Mouse (Mus musculus) heart, adult 2 months (tissue): ENCODE results near the gene Stard13. TPM values are rescaled to one million over a fixed set of nuclear protein-coding genes. Genes with fewer than 3 reads are reported as not detected.
A peak's percentile ranks its signal among the peaks of the same experiment; 100 is the strongest.

ENCODE experiments used
- DNase-seq, 2 experiments: peaks; one replicate each; pipeline ENCODE4 v3.0.0; 2021
- H3K27ac ChIP-seq: fragments of 200-600 bp; 2 replicates; pipeline ENCODE4 v1.8.1; 2022
- H3K27me3 ChIP-seq: fragments of 200-500 bp; 2 replicates; pipeline ENCODE4 v1.6.1; 2012; ENCODE audit warnings: mild to moderate bottlenecking, low read length, inconsistent platforms, mixed read lengths; ENCODE audit not compliant: control insufficient read depth, insufficient read depth
- H3K36me3 ChIP-seq: fragments of 200-500 bp; 2 replicates; pipeline ENCODE4 v1.6.1; 2012; ENCODE audit warnings: low read length, inconsistent platforms; ENCODE audit not compliant: control insufficient read depth, insufficient read depth
- H3K4me1 ChIP-seq: fragments of 200-500 bp; 2 replicates; pipeline ENCODE4 v1.6.1; 2011; ENCODE audit warnings: low read length; ENCODE audit not compliant: control insufficient read depth, insufficient read depth
- H3K4me3 ChIP-seq: fragments of 200-600 bp; 2 replicates; pipeline ENCODE4 v1.8.1; 2022
- H3K79me2 ChIP-seq: fragments of 200-500 bp; replicated peaks from 2 replicates; pipeline ENCODE4 v1.6.1; 2012; ENCODE audit warnings: mild to moderate bottlenecking, inconsistent platforms, low read length, moderate library complexity, mixed read lengths; ENCODE audit not compliant: control insufficient read depth, insufficient read depth
- H3K9ac ChIP-seq: fragments of 200-500 bp; 2 replicates; pipeline ENCODE4 v1.6.1; 2012; ENCODE audit warnings: low read depth, mild to moderate bottlenecking, control low read depth, inconsistent platforms, low read length, mixed read lengths
- CTCF ChIP-seq: fragments of 200-600 bp; IDR thresholded peaks from 2 replicates; pipeline ENCODE4 v1.8.1; 2022; ENCODE audit warnings: antibody characterized with exemption, mild to moderate bottlenecking, moderate library complexity
- EP300 ChIP-seq: fragments of 200-500 bp; IDR thresholded peaks from 2 replicates; pipeline ENCODE4 v1.6.1; 2011; ENCODE audit warnings: low read depth, low read length, control low read depth; ENCODE audit not compliant: insufficient read depth
- POLR2A ChIP-seq: fragments of 200-500 bp; IDR thresholded peaks from 2 replicates; pipeline ENCODE4 v1.6.1; 2011; ENCODE audit warnings: mild to moderate bottlenecking, low read depth, low read length, control low read depth; ENCODE audit not compliant: insufficient read depth
- WGBS: fragments of 180-500 bp; shearing (Covaris S2); methylation state at CpG from one replicate; pipeline ENCODE4 v1.1.7; 2018; 5-methylcytosine and 5-hydroxymethylcytosine counted together
- intact Hi-C: fragments of 180-260 bp; cut with DNase I; formaldehyde crosslinking; loops from one replicate; pipeline ENCODE4 v1.15.1; 2025
- polyA plus RNA-seq: library from polyadenylated mRNA; depleted of rRNA; stranded (reverse); fragments of >200 nt; gene quantifications from 2 replicates; pipeline ENCODE4 v1.2.3, GENCODE M21; 2012
- total RNA-seq, 2 experiments: library from RNA; stranded (reverse); gene quantifications; 2 replicates each; pipeline ENCODE4 v1.2.3; 2021

Gene Stard13
- total and polyA plus RNA-seq, 3 experiments: 9.9 to 24.4 (median 22.1) TPM

DNA sequence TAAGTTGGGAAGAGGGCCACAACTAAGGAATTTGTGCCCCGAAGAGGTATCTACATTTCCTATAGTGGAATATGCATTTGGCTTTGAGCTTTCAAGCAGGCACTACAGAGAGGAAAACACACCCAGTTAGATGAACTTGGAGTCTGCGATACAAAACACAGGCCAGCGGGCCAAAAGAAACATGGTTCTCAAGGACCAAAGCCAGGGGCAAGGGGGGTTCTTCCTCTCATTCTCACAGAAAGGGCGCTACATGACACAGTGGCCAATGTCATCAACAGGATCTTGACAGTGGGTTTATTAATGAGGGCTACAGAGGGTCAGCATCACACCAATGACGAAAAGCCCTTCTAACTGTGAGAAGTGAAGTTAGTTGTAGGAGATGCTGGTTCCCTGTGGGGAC, 175.9 kb downstream of the Stard13 start:
- peaks cover 10% of the 10 kb centered on the region for H3K36me3 ChIP-seq
- no peak overlapping the region for H3K9ac ChIP-seq
- intact Hi-C loops: loop anchor here (5.0 kb wide), 1 partner anchor 310 kb away; no protein-coding TSS in a partner anchor
- no peaks in the 10 kb centered on the region for H3K27me3 ChIP-seq
- TF ChIP-seq CTCF (no peak), POLR2A (no peak), EP300 (no peak)
- H3K79me2 ChIP-seq: no peaks in the 10 kb centered on the region
- H3K27ac ChIP-seq: peak overlapping the region; percentile 88
- peak in 1 of 2 experiments; percentile 55 for DNase-seq
- 46% methylated on average over 5 of the region's 5 CpGs for WGBS
- H3K4me1 ChIP-seq: peaks cover 11% of the 10 kb centered on the region
- no peak overlapping the region for H3K4me3 ChIP-seq

DNA sequence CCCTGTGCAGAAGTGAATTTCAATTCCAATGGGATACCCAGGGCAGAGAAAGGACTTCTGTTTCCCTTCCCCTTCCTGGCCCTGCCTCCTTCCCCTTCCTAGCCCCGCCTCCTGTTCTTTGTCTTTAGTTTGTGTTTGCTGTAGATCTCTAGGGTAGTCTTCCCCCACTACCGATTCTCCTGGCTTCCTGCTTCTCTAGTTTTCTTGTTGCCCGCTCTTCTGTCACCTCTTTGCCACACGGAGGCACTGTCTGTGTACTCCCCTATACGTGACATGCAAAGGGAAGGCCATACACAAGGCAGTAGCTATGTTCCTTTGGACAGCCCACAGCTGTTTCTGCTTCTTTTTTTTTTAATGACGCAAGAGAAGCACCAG, 176.7 kb downstream of the Stard13 start:
- Histone ChIP-seq H3K4me3 (no peak overlapping the region), H3K27ac (peak overlapping the region; percentile 88), H3K9ac (no peak overlapping the region), H3K79me2 (no peaks in the 10 kb centered on the region), H3K36me3 (peaks cover 12% of the 10 kb centered on the region), H3K4me1 (peaks cover 11% of the 10 kb centered on the region), H3K27me3 (no peaks in the 10 kb centered on the region)
- intact Hi-C loops: loop anchor here (5.0 kb wide), 1 partner anchor 310 kb away; no protein-coding TSS in a partner anchor
- 20% methylated on average over 6 of the region's 6 CpGs for WGBS
- peak; percentile 46 for TF ChIP-seq CTCF
- TF ChIP-seq EP300: peak; percentile 63; the same call in 1 of the 2 replicates
- no peak for TF ChIP-seq POLR2A
- peak; percentile 50 to 60 for DNase-seq

DNA sequence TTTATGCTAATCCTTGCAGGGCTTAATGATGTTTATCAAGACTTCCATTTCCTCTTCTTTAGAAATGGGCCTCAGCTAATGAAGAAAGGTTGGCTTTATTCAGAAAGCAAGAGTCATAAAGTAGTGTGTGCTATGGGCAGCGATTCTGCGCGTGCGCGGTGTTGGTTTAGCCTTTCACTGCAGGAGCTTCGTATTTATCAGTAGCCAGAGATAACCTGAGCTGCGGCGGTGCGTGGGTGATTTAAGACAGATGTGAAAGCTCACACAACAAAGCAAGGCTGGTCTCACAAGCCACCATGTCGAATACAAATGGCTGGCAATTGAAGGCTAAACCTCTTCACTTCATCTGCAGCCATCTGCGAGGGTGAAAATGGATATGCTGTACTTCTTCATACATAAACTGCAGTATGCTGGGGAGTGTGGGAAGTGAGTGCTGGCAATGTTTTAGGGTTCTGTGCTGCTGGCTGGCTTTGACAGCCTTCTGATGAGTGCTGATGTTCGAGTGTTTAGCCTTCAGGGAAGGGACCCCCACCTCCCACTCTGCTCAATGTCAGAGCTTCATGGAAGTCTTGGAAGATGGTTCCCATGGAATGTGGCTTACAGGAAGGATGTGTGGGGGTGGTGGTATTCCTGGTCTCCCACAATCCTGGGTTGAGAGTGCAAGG, 177.2 kb downstream of the Stard13 start:
- DNase-seq: no peak
- Histone ChIP-seq H3K79me2 (no peaks in the 10 kb centered on the region), H3K27me3 (no peaks in the 10 kb centered on the region), H3K36me3 (peaks cover 13% of the 10 kb centered on the region), H3K27ac (peak overlapping the region; percentile 88), H3K4me3 (no peak overlapping the region), H3K4me1 (peaks cover 11% of the 10 kb centered on the region), H3K9ac (no peak overlapping the region)
- intact Hi-C loops: loop anchor here (5.0 kb wide), 1 partner anchor 311 kb away; no protein-coding TSS in a partner anchor
- WGBS: 51% methylated on average over 12 of the region's 12 CpGs
- no peak for TF ChIP-seq EP300
- no peak for TF ChIP-seq POLR2A
- TF ChIP-seq CTCF: no peak

DNA sequence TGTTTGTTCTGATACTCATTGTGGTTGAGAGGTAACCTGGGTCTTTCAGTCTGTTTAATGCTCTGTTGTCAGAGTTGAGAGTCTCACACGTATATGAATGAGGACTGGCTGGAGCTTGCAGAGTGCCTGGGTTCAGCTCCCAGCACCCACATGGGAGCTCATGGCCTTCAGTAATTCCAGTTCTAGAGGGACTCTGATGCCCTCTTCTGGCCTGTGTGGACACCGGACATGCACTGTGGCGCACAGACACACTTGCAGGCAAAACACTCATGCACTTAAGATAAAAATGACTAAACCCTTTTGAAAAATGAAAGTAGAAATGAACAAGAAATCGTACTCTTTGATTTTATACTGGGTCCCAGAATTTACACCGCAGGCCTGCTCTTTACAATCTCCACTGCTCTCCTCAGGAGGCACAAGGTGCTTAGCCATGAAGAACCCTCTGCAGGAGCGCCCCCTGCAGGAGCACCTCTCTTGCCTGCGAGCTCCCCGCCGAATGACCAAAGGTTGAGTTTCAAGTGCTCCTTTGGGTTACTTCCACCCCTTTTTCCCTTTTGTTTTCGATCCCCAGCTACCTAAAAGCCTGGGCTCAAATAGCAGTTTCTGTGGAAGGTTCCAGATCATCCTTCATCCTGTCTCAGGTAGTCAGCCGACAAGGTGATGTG, 178.1 kb downstream of the Stard13 start:
- H3K27me3 ChIP-seq: no peaks in the 10 kb centered on the region
- peaks cover 11% of the 10 kb centered on the region for H3K4me1 ChIP-seq
- WGBS: 95% methylated on average over 11 of the region's 11 CpGs
- H3K4me3 ChIP-seq: no peak overlapping the region
- peaks cover 20% of the 10 kb centered on the region for H3K36me3 ChIP-seq
- H3K27ac ChIP-seq: peak overlapping the region; percentile 88
- no peaks in the 10 kb centered on the region for H3K79me2 ChIP-seq
- no peak for TF ChIP-seq POLR2A
- peak; percentile 37 for TF ChIP-seq CTCF
- no peak for DNase-seq
- no peak overlapping the region for H3K9ac ChIP-seq
- intact Hi-C loops: loop anchor here (5.0 kb wide), 1 partner anchor 312 kb away; no protein-coding TSS in a partner anchor

DNA sequence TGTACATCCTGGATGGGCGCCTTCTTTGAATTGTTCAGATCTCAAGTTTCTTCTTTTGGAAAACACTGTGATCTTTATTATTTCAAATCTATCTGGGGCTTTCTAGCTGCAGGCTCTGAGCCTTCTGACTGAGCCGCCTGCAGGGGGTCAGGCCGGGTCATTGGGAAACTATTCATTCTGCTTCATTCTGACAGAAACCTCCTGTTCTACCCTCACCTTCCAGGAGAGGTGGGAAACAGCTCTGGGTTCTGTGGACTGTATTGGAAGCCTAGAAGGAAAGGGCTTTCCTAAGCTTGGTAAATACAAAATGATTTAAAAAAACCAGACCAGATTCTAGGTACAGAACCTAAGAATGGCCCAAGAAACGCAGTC, 178.9 kb downstream of the Stard13 start:
- H3K27me3 ChIP-seq: no peaks in the 10 kb centered on the region
- WGBS: 64% methylated on average over 4 of the region's 4 CpGs
- TF ChIP-seq CTCF (no peak), POLR2A (no peak), EP300 (no peak)
- H3K36me3 ChIP-seq: peaks cover 24% of the 10 kb centered on the region
- no peaks in the 10 kb centered on the region for H3K79me2 ChIP-seq
- intact Hi-C loops: loop anchor here (5.0 kb wide), 1 partner anchor 313 kb away; no protein-coding TSS in a partner anchor
- H3K9ac ChIP-seq: no peak overlapping the region
- H3K27ac ChIP-seq: peak overlapping the region; percentile 18; the same call in 1 of the 2 replicates
- H3K4me3 ChIP-seq: no peak overlapping the region
- peaks cover 11% of the 10 kb centered on the region for H3K4me1 ChIP-seq
- DNase-seq: no peak
